Mouse (Mus musculus) granulocyte monocyte progenitor cell, adult 5-6 weeks (primary cell): ENCODE results near the gene Ctnnd2. TPM values are rescaled to one million over a fixed set of nuclear protein-coding genes. Genes with fewer than 3 reads are reported as not detected.
A peak's percentile ranks its signal among the peaks of the same experiment; 100 is the strongest.

ENCODE experiments used
- ATAC-seq: replicated peaks from 2 replicates; pipeline ENCODE4 v1.8.0; 2016; ENCODE audit warnings: mild to moderate bottlenecking, moderate TSS enrichment, inconsistent platforms; ENCODE audit not compliant: poor library complexity, severe bottlenecking
- total RNA-seq, 2 experiments: library from RNA; stranded (forward) in 1 of 2; stranded (reverse) in 1 of 2; fragments of 200-712, 200-1000 nt in 1 of 2; fragments of >200 nt in 1 of 2; fragmentation: Nextera tagmentation in 1 of 2; gene quantifications; 2 replicates each; pipeline ENCODE4 v1.2.3; 2014 to 2017

Ctnnd2 gene
- total RNA-seq, 2 experiments from 2014 or later, result not detected

GRCm38 (mm10) chr15:30695859-30696258 is 523.5 kb downstream of the Ctnnd2 start:
- no peak for ATAC-seq

- ATAC-seq, result no peak
Observed at GRCm38 (mm10) chr15:30697356-30697755, 525.0 kb downstream of the Ctnnd2 start.

- ATAC-seq, result no peak
Observed at GRCm38 (mm10) chr15:30700762-30701161, 528.4 kb downstream of the Ctnnd2 start.

- no peak for ATAC-seq
Observed at GRCm38 (mm10) chr15:30701592-30701991, 529.2 kb downstream of the Ctnnd2 start.

GRCm38 (mm10) chr15:30709026-30709753 is 536.8 kb downstream of the Ctnnd2 start:
- no peak for ATAC-seq

- ATAC-seq, result no peak
Observed at GRCm38 (mm10) chr15:30709754-30710105, 537.3 kb downstream of the Ctnnd2 start.

GRCm38 (mm10) chr15:30714823-30715222 is 542.4 kb downstream of the Ctnnd2 start:
- no peak for ATAC-seq

- ATAC-seq, result no peak
Observed at GRCm38 (mm10) chr15:30718811-30719210, 546.4 kb downstream of the Ctnnd2 start.

GRCm38 (mm10) chr15:30719226-30719625 is 546.8 kb downstream of the Ctnnd2 start:
- ATAC-seq, result no peak

GRCm38 (mm10) chr15:30721098-30721497 is 548.7 kb downstream of the Ctnnd2 start:
- no peak for ATAC-seq

GRCm38 (mm10) chr15:30726066-30726465 is 553.7 kb downstream of the Ctnnd2 start:
- ATAC-seq, result no peak

GRCm38 (mm10) chr15:30738178-30738577 is 565.8 kb downstream of the Ctnnd2 start:
- no peak for ATAC-seq

GRCm38 (mm10) chr15:30740728-30741127 is 568.3 kb downstream of the Ctnnd2 start:
- ATAC-seq, result peak; percentile 79

GRCm38 (mm10) chr15:30757991-30758390 is 585.6 kb downstream of the Ctnnd2 start:
- ATAC-seq, result no peak

GRCm38 (mm10) chr15:30762211-30762610 is 589.8 kb downstream of the Ctnnd2 start:
- no peak for ATAC-seq

GRCm38 (mm10) chr15:30762695-30763285 is 590.4 kb downstream of the Ctnnd2 start:
- ATAC-seq, result no peak

- ATAC-seq, result no peak
Observed at GRCm38 (mm10) chr15:30776931-30777330, 604.5 kb downstream of the Ctnnd2 start.

- ATAC-seq, result no peak
Observed at GRCm38 (mm10) chr15:30777801-30778200, 605.4 kb downstream of the Ctnnd2 start.

GRCm38 (mm10) chr15:30779903-30780302 is 607.5 kb downstream of the Ctnnd2 start:
- no peak for ATAC-seq

GRCm38 (mm10) chr15:30780977-30781376 is 608.6 kb downstream of the Ctnnd2 start:
- no peak for ATAC-seq

GRCm38 (mm10) chr15:30785706-30786320 is 613.4 kb downstream of the Ctnnd2 start:
- ATAC-seq, result no peak

GRCm38 (mm10) chr15:30793260-30793659 is 620.9 kb downstream of the Ctnnd2 start:
- ATAC-seq, result no peak
